Mouse (Mus musculus) spleen, adult 2 months (tissue): Measurements from ENCODE around the gene Zfp296. TPM values are rescaled to one million over a fixed set of nuclear protein-coding genes. Genes with fewer than 3 reads are reported as not detected.

Source experiments
- DNase-seq, 2 experiments: peaks; one replicate each; pipeline versions ENCODE4 v3.0.0 to v3.0.0-alpha.2; 2012 to 2021; ENCODE audit warnings: low spot score in 2 of 2, low read depth in 1 of 2
- H3K27ac ChIP-seq: fragments of 200-500 bp; 2 replicates; pipeline ENCODE4 v1.5.1; 2012; ENCODE audit warnings: low read length, inconsistent platforms; ENCODE audit not compliant: insufficient read depth
- H3K27me3 ChIP-seq: fragments of 200-500 bp; 2 replicates; pipeline ENCODE4 v1.6.1; 2012; ENCODE audit warnings: mild to moderate bottlenecking, moderate library complexity, low read length, inconsistent platforms; ENCODE audit not compliant: control insufficient read depth, insufficient read depth
- H3K36me3 ChIP-seq: fragments of 200-500 bp; 2 replicates; pipeline ENCODE4 v1.6.1; 2012; ENCODE audit warnings: mild to moderate bottlenecking, low read length, inconsistent platforms; ENCODE audit not compliant: control insufficient read depth, insufficient read depth
- H3K4me1 ChIP-seq: fragments of 200-500 bp; 2 replicates; pipeline ENCODE4 v1.6.1; 2011; ENCODE audit warnings: inconsistent platforms; ENCODE audit not compliant: control insufficient read depth, insufficient read depth, insufficient read length
- H3K4me3 ChIP-seq: fragments of 200-500 bp; 2 replicates; pipeline ENCODE4 v1.5.1; 2011; ENCODE audit warnings: mild to moderate bottlenecking, inconsistent platforms; ENCODE audit not compliant: insufficient read depth, insufficient read length; ENCODE audit errors: extremely low read depth
- CTCF ChIP-seq: fragments of 200-500 bp; IDR thresholded peaks from 2 replicates; pipeline ENCODE4 v1.5.1; 2011; ENCODE audit warnings: mild to moderate bottlenecking, inconsistent platforms; ENCODE audit not compliant: insufficient read depth, insufficient read length, insufficient replicate concordance; ENCODE audit errors: extremely low read depth
- POLR2A ChIP-seq: fragments of 200-500 bp; IDR thresholded peaks from 2 replicates; pipeline ENCODE4 v1.6.1; 2011; ENCODE audit warnings: low read depth, low read length, inconsistent platforms
- WGBS: fragments of 180-500 bp; shearing (Covaris S2); methylation state at CpG from one replicate; pipeline ENCODE4 v1.1.7; 2018; 5-methylcytosine and 5-hydroxymethylcytosine counted together
- polyA plus RNA-seq: library from polyadenylated mRNA; depleted of rRNA; stranded (reverse); fragments of >200 nt; gene quantifications from 2 replicates; pipeline ENCODE4 v1.2.3, GENCODE M21; 2012

Zfp296 gene
- polyA plus RNA-seq, 1 experiment: 20.9 TPM

- Histone ChIP-seq H3K27ac (peak overlapping the region; percentile 90), H3K27me3 (no peaks in the 10 kb centered on the region), H3K4me1 (peaks cover 14% of the 10 kb centered on the region; the same call in 1 of the 2 replicates), H3K36me3 (peaks cover 8% of the 10 kb centered on the region), H3K4me3 (peak overlapping the region; percentile 82)
- under 1% methylated on average over 99 of the region's 102 CpGs for WGBS
- DNase-seq: peak; percentile 81 to 90
- TF ChIP-seq POLR2A: no peak
- no peak for TF ChIP-seq CTCF
Observed at GRCm38 (mm10) chr7:19561765-19562642, 15.1 kb upstream of the Zfp296 start.

- H3K36me3 ChIP-seq: peaks cover 8% of the 10 kb centered on the region
- no peaks in the 10 kb centered on the region for H3K27me3 ChIP-seq
- 9% methylated on average over 19 of the region's 19 CpGs for WGBS
- H3K27ac ChIP-seq: peak within 1 kb of the TSS; percentile 90
- H3K4me3 ChIP-seq: peak within 1 kb of the TSS; percentile 82
- H3K4me1 ChIP-seq: peaks cover 14% of the 10 kb centered on the region; the same call in 1 of the 2 replicates
- no peak for DNase-seq
- TF ChIP-seq CTCF (no peak), POLR2A (no peak)
Observed at GRCm38 (mm10) chr7:19562643-19563410, 14.3 kb upstream of the Zfp296 start, which contains the start of gene Ppp1r37. Ppp1r37 (minus strand) TSS chr7:19563076.

DNA sequence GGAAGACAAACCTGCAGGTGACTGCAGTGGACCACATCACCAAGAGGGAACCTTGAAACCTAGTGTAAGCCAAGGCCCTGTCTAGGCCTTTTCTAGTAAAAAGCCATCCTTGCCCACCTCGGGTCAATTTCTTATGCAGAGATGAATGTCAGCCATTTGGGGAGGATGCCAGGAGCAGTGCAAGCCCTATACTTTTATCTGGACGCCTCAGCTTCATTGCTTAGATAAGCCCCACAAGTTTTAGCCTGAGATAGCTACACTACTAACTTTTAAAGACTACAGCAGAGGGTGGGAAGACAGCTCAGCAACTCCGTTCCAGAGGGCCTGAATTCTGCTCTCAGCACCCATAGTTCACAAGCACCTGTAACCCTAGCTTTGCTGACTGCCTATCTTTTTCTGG lies 13.2 kb upstream of the Zfp296 start:
- TF ChIP-seq CTCF (no peak), POLR2A (no peak)
- H3K36me3 ChIP-seq: peaks cover 8% of the 10 kb centered on the region

GRCm38 (mm10) chr7:19564455-19564854 lies 12.6 kb upstream of the Zfp296 start:
- H3K27me3 ChIP-seq: no peaks in the 10 kb centered on the region
- peaks cover 14% of the 10 kb centered on the region; the same call in 1 of the 2 replicates for H3K4me1 ChIP-seq
- peak in 1 of 2 experiments; percentile 30 for DNase-seq
- no peak overlapping the region for H3K27ac ChIP-seq
- no peak overlapping the region for H3K4me3 ChIP-seq
- TF ChIP-seq CTCF (no peak), POLR2A (no peak)
- peaks cover 8% of the 10 kb centered on the region for H3K36me3 ChIP-seq
- WGBS: 93% methylated on average over 4 of the region's 4 CpGs

More for the DNA sequence above, 13.2 kb upstream of the Zfp296 start:
- peaks cover 14% of the 10 kb centered on the region; the same call in 1 of the 2 replicates for H3K4me1 ChIP-seq
- no peak for DNase-seq
- no peaks in the 10 kb centered on the region for H3K27me3 ChIP-seq
- WGBS: 76% methylated on average over 3 of the region's 3 CpGs
- no peak overlapping the region for H3K4me3 ChIP-seq
- peak overlapping the region; percentile 11; the same call in 1 of the 2 replicates for H3K27ac ChIP-seq

GRCm38 (mm10) chr7:19565803-19566202 lies 11.3 kb upstream of the Zfp296 start:
- no peak for DNase-seq
- Histone ChIP-seq H3K36me3 (peaks cover 8% of the 10 kb centered on the region), H3K4me1 (peaks cover 9% of the 10 kb centered on the region; the same call in 1 of the 2 replicates), H3K4me3 (no peak overlapping the region), H3K27ac (no peak overlapping the region), H3K27me3 (no peaks in the 10 kb centered on the region)
- 98% methylated on average over 2 of the region's 2 CpGs for WGBS
- no peak for TF ChIP-seq CTCF
- TF ChIP-seq POLR2A: no peak

GRCm38 (mm10) chr7:19567426-19567825 lies 9.7 kb upstream of the Zfp296 start:
- Histone ChIP-seq H3K27ac (no peak overlapping the region), H3K27me3 (no peaks in the 10 kb centered on the region), H3K4me3 (no peak overlapping the region), H3K4me1 (peaks cover 6% of the 10 kb centered on the region; the same call in 1 of the 2 replicates), H3K36me3 (peaks cover 8% of the 10 kb centered on the region)
- 97% methylated on average over 8 of the region's 8 CpGs for WGBS
- no peak for DNase-seq
- TF ChIP-seq POLR2A (no peak), CTCF (no peak)
